Mouse (Mus musculus) Patski (cell line): ENCODE data around the gene Stn1. TPM values are rescaled to one million over a fixed set of nuclear protein-coding genes. Genes with fewer than 3 reads are reported as not detected.

Source experiments
- ATAC-seq: fragments of 100-300 bp; one replicate; pipeline ENCODE4 v1.8.0; 2021
- CTCF ChIA-PET: fragments of 350-600 bp; sonication (Branson Sonifier 250); formaldehyde crosslinking; loops from one replicate; lab custom pipeline; 2022; ENCODE audit warnings: inconsistent platforms; lab: Charles Lee
- POLR2A ChIA-PET: fragments of 350-600 bp; sonication (Branson Sonifier 250); formaldehyde crosslinking; loops from one replicate; lab custom pipeline; 2022; ENCODE audit warnings: antibody characterized with exemption, inconsistent platforms; lab: Charles Lee
- DNase-seq: peaks from one replicate; pipeline ENCODE4 v3.0.0-alpha.2; 2011; ENCODE audit warnings: low read depth, low spot score
- H3K27me3 ChIP-seq: fragments of 371-371 bp; one replicate; pipeline ENCODE4 v1.5.1; 2021
- CTCF ChIP-seq: fragments of 100-300 bp; IDR thresholded peaks from one replicate; pipeline ENCODE4 v1.5.1; 2021
- in situ Hi-C: fragments of 300-500 bp; cut with MboI; formaldehyde crosslinking; loops from 3 replicates; pipeline ENCODE4 v1.11.1; 2018; ENCODE audit warnings: low pct_unique_long_range_greater_than_20kb, mixed read lengths
- polyA plus RNA-seq: library from polyadenylated mRNA; unstranded; gene quantifications from one replicate; pipeline ENCODE4 v1.2.3, GENCODE M21; 2021

Gene Stn1
- polyA plus RNA-seq, 1 experiment from 2014 or later, result 18.3 TPM

- DNase-seq (no peak), ATAC-seq (peak; percentile 61)
- peak; percentile 97 for TF ChIP-seq CTCF
- in situ Hi-C loops, result no loop called here
- peaks cover 32% of the 10 kb centered on the region for H3K27me3 ChIP-seq
- ChIA-PET CTCF (interaction anchor here (3.5 kb wide), 1 partner anchor 107 kb away, joined by 9 read pairs; no protein-coding TSS in a partner anchor), POLR2A (no interaction called here)
Observed at GRCm38 (mm10) chr19:47463636-47464303, 73.5 kb downstream of the Stn1 start.

DNA sequence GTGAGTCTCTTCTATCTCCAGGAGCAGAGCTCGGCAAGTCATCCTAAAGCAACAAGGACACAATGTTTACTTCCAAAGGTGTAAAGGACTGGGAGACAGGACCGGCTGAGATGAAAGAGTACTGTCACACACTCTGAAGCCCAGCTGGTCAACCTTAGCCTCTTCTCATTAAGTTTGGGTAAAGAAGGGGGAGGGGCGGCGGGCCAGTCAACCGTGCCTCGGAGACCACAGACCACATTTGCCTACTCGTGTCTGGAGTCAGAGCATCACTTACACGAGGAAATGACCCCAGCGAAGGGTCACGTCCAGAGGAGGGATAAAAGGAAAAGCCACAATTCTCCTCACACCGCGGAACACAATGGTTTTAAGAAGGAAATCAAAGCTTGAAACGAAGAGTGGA lies 74.1 kb downstream of the Stn1 start:
- CTCF ChIA-PET, result interaction anchor here (3.5 kb wide), 1 partner anchor 107 kb away, joined by 9 read pairs; no protein-coding TSS in a partner anchor
- POLR2A ChIA-PET, result no interaction called here
- no peak for DNase-seq
- ATAC-seq, result no peak
- H3K27me3 ChIP-seq, result peaks cover 32% of the 10 kb centered on the region
- in situ Hi-C loops, result no loop called here
- TF ChIP-seq CTCF, result no peak

- ChIA-PET CTCF (interaction anchor here (3.5 kb wide), 1 partner anchor 106 kb away, joined by 9 read pairs; no protein-coding TSS in a partner anchor), POLR2A (no interaction called here)
- no peak for ATAC-seq
- no peak for DNase-seq
- in situ Hi-C loops, result no loop called here
- no peak for TF ChIP-seq CTCF
- peaks cover 32% of the 10 kb centered on the region for H3K27me3 ChIP-seq
Observed at GRCm38 (mm10) chr19:47462725-47463124, 74.6 kb downstream of the Stn1 start.

- H3K27me3 ChIP-seq, result peaks cover 32% of the 10 kb centered on the region
- ATAC-seq (no peak), DNase-seq (no peak)
- ChIA-PET POLR2A (interaction anchor here (0.6 kb wide), 1 partner anchor 240 kb away, joined by 3 read pairs; no protein-coding TSS in a partner anchor), CTCF (interaction anchor here (3.5 kb wide), 1 partner anchor 105 kb away, joined by 9 read pairs; no protein-coding TSS in a partner anchor)
- TF ChIP-seq CTCF, result no peak
- in situ Hi-C loops, result no loop called here
Observed at GRCm38 (mm10) chr19:47461838-47462237, 75.5 kb downstream of the Stn1 start.

DNA sequence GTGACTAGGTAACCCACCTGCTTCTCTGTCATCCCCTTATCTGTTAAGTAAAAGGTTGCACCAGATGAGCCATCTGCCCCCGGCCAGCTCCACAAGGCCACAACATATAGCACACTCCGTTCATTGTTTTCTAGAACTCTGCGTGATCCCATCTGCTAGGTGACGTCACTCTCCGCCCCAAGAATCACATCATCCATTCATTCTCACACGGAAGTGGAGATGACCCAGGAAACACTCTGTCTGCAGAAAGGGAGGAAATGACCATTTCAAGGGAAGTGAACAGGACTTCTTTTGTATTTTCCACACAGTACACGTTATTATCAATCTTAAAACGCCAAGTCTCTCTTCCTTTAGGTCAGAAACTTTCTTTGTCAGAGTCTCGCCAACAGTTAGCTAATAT lies 75.9 kb downstream of the Stn1 start:
- POLR2A ChIA-PET, result interaction anchor here (0.6 kb wide), 1 partner anchor 241 kb away, joined by 3 read pairs; no protein-coding TSS in a partner anchor

DNA sequence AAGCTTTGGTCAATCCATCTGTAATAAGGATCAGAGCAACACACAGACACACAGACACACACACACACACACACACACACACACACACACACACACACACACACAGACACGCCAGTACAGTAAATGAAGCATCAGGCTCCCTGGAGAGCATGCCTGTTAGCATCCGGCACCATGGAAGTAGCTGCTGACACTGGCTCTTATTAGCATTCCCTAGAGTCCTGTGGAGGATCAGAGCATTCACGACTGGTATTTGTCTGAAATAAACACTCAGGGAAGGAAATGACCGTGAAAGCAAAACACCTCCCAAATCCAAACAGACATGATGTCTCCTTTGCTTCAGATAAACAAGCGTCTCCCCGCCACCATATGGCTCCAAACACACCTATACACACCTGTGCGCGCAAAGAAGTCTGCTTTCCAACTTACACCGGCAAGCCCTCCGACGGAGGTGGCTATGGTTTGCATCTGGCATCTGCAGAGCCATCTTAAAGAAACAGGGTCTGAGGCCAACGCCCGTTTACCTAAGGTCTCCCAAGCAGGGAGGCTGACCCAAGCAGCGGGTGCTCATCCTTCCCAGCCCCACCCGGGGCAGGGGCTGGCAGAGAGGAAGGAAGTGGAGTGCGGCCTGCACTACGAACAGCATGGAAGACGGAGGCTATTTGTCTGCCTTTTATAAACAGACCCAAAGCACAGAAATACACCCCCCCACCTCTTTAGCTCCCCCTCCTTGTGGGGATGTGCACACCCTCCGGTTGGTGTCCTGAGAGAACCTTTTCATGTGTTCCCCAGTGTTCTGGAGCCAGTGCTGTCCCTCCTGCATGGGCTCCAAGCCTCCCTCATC lies 77.0 kb downstream of the Stn1 start:
- in situ Hi-C loops, result no loop called here

More for the DNA sequence above, 75.9 kb downstream of the Stn1 start:
- peaks cover 32% of the 10 kb centered on the region for H3K27me3 ChIP-seq
- in situ Hi-C loops, result no loop called here
- CTCF ChIA-PET, result interaction anchor here (3.5 kb wide), 1 partner anchor 105 kb away, joined by 9 read pairs; no protein-coding TSS in a partner anchor
- TF ChIP-seq CTCF, result no peak
- DNase-seq (no peak), ATAC-seq (no peak)

GRCm38 (mm10) chr19:47459214-47459613 lies 78.1 kb downstream of the Stn1 start:
- DNase-seq (no peak), ATAC-seq (no peak)
- peaks cover 15% of the 10 kb centered on the region for H3K27me3 ChIP-seq
- in situ Hi-C loops, result no loop called here
- ChIA-PET POLR2A (no interaction called here), CTCF (no interaction called here)
- no peak for TF ChIP-seq CTCF

More for the DNA sequence above, 77.0 kb downstream of the Stn1 start:
- H3K27me3 ChIP-seq, result peaks cover 24% of the 10 kb centered on the region
- ATAC-seq (no peak), DNase-seq (no peak)
- ChIA-PET POLR2A (interaction anchor here (0.6 kb wide), 1 partner anchor 405 kb away, joined by 4 read pairs; no protein-coding TSS in a partner anchor), CTCF (no interaction called here)
- no peak for TF ChIP-seq CTCF

- H3K27me3 ChIP-seq, result peaks cover 11% of the 10 kb centered on the region
- CTCF ChIA-PET, result no interaction called here
- DNase-seq (no peak), ATAC-seq (no peak)
- POLR2A ChIA-PET, result no interaction called here
- in situ Hi-C loops, result no loop called here
- TF ChIP-seq CTCF, result no peak
Observed at GRCm38 (mm10) chr19:47458504-47459161, 78.7 kb downstream of the Stn1 start.

- ATAC-seq (no peak), DNase-seq (no peak)
- no peak for TF ChIP-seq CTCF
- peaks cover 8% of the 10 kb centered on the region for H3K27me3 ChIP-seq
- CTCF ChIA-PET, result no interaction called here
- in situ Hi-C loops, result no loop called here
- POLR2A ChIA-PET, result interaction anchor here (0.5 kb wide), 1 partner anchor 8 kb away, joined by 3 read pairs; no protein-coding TSS in a partner anchor
Observed at GRCm38 (mm10) chr19:47457711-47458503, 79.4 kb downstream of the Stn1 start.

- DNase-seq (no peak), ATAC-seq (no peak)
- ChIA-PET CTCF (interaction anchor here (1.1 kb wide), 1 partner anchor 10 kb away, joined by 3 read pairs; no protein-coding TSS in a partner anchor), POLR2A (no interaction called here)
- H3K27me3 ChIP-seq, result no peaks in the 10 kb centered on the region
- in situ Hi-C loops, result no loop called here
- no peak for TF ChIP-seq CTCF
Observed at GRCm38 (mm10) chr19:47456021-47456420, 81.3 kb downstream of the Stn1 start.
